Mouse (Mus musculus) telencephalon, adult 2 months (tissue): ENCODE measurements around the gene Mns1.
A peak's percentile ranks its signal among the peaks of the same experiment; 100 is the strongest.
"Not testable (repeated sequence)": the region's sequence is repeated elsewhere in the genome, so short reads cannot be mapped to it uniquely, and the experiment has no call there.

ENCODE experiments used
- DNase-seq: peaks from one replicate; pipeline ENCODE4 v3.0.0-alpha.2; 2011; ENCODE audit warnings: low read depth, low spot score

The Mns1 gene

GRCm38 (mm10) chr9:72437822-72438701, at the start of gene Mns1:
Mns1 (plus strand) TSS chr9:72438011.
- DNase-seq: peak; percentile 78

- DNase-seq: no peak
Observed at GRCm38 (mm10) chr9:72388934-72389333, 48.9 kb upstream of the Mns1 start.

- DNase-seq: no peak
Observed at GRCm38 (mm10) chr9:72389431-72390002, 48.3 kb upstream of the Mns1 start.

- DNase-seq: no peak
Observed at GRCm38 (mm10) chr9:72390321-72391077, 47.3 kb upstream of the Mns1 start.

DNA sequence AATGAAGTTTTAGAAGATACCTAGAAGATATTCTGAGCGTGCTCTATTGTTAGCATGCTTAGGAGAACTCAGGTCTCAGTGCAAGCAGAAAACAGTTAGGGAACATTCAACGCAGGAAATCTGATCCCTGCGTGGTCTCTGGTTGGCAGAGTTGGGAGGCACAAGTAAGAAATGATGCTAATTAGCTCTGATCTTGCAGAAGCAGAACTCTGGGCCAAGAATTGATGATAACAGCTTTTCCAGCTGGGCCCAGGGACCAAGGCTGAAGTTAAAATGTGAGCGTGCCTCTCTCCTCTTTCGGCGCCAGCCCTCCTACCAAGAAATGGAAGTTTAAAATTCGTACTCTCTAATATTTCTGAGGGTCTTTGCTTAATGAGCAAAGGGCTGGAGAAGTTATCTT, 45.1 kb upstream of the Mns1 start:
- DNase-seq: no peak

DNA sequence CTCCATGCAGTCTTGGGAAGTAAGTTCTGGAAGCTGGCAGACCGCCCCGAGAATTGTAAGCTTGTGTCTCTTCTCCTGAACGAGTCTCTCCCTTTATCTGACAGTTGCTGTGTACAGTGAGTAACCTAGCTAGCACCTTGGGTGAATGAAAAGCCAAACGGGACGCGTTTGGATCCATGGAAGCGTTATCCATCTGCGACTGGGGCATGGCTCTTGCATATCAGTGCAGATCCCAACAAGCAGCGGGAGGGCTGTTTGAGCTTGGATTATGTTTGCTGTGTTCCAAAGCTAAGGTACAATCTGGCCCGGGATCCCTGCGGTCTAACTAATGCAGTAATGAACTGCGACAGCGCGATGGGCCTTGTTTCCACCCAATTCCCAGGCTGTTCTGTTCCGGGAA, 44.6 kb upstream of the Mns1 start:
- DNase-seq: no peak

- no peak for DNase-seq
Observed at GRCm38 (mm10) chr9:72393869-72394341, 43.9 kb upstream of the Mns1 start.

GRCm38 (mm10) chr9:72400121-72400520, 37.7 kb upstream of the Mns1 start:
- peak; percentile 34 for DNase-seq

DNA sequence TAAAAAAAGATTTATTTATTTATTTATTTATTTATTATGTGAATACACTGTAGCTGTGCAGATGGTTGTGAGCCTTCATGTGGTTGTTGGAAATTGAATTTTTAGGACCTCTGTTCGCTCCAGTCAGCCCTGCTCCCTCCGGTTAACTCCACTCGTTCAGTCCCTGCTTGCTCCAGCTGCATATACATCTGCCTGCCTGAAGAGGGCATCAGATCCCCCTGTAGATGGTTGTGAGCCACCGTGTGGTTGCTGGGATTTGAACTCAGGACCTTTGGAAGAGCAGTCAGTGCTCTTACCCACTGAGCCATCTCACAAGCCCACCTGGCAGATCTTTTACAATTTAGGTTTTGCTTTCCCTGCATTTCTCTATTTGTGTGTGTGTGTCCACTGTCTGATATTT, 36.0 kb upstream of the Mns1 start:
- DNase-seq: not testable (repeated sequence)

DNA sequence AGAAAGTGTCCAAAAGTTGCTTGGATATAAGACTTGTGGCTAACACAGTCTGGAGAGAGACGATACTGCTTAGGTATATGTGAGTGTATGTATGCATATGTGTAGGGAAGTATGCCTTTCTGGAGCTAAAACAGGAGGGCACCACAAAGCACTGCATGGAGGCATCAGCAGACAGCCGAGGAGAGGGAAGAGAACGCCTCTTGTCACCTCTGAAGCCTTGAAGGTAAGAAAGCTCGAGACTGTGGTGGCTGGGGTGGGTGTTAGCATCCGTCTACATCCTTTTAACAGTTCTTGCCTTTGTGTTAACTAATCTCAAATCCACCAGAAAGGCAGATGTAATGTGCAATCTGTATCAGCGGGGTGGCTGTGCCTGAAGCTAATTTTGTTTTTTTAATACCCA, 34.4 kb upstream of the Mns1 start:
- no peak for DNase-seq

GRCm38 (mm10) chr9:72404446-72404845, 33.4 kb upstream of the Mns1 start:
- no peak for DNase-seq

GRCm38 (mm10) chr9:72404934-72405333, 32.9 kb upstream of the Mns1 start:
- DNase-seq: no peak

DNA sequence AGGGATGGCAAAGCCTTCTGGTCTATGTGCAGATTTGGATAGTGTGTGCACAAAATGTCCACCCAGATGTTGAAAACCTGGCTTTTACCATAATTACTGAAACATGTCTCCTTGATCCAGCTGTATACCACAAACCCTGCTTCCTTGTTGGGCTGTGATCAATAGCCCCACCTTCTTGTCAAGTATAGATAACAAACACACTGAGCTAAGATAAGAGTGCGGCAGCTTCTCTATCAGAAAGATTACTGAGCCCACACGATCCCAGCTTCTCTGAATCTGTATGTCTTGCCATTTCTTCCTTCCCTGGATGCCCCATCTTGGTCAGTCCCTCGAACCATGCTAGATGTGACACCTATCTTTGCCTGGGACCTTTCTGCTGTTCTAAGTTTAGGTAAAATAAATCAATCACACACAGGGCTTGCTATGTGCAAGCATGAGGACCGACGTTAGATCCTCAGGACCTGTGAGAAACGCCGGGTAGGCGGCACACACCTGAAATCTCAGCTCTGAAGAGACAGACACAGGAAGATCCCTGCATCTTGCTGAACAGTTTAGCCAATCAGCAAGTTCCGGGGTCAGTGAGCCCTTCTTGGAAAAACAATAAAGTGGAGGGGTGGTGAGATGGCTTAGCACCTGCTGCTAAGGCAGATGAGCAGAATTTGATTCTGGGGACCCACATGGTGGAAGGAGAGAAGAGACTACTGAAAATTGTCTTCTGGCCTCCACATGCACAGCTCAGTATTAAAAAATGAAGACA, 31.8 kb upstream of the Mns1 start:
- DNase-seq: no peak

DNA sequence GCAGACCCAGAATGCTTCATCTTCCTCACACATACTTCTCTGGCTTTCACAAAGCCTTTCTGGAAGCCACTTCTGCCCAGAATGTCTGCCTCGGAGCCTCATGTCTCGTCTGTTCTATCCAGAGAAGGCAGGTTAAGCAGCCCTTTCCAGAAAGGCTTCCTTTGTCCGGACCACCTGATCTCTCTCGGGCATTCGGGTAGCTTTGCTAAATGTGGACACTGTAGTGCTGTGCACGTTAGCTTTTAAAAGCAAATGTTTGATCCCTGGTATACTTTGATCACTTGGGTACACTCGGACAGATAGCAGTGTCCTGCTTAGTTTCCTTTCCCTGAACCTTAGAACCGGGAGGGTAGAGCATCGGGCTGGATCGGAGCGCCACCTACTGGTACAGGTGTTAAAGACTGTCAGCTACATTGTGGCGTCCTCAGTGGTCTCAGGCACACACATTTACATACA, 29.7 kb upstream of the Mns1 start:
- DNase-seq: peak; percentile 57

DNA sequence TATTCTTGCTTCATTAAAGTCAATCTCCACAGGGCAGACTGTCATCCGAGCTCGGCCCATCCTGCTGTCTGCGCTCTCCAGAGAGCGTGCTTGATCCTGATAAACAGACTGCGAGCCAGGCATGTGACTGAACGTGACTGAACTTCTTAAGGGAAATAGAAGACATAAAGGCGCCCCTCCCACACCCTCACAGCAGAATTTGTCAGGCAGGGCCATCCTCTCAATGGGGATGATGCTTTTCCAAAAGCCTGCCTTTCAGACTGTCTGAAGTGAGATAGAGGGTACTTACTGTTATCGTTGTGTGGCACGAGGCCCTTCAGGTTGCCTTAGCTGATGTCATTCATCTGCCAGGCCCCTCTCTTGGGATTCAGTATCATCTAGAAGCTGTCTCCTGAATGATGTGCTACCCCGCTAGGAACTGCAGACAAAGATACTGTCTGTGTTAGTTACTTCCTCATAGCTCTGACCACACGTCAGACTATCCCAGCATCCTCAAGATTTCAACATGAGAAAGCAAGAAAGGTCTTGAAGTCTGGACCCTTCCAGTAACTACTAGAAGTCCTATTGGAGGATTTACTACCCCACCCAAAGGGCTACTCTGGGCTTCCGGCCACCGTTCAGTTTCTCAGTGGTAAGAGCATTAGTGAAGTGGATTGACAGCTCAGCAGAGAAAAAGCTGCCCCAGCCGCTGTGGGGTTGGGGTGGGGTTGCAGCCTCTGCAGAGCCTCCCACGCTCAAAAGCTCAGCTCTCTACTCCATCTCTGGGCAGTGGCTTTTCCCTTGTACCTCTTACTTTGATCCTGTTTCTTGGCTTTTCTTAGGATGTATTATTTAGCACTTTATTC, 28.2 kb upstream of the Mns1 start:
- DNase-seq: no peak

GRCm38 (mm10) chr9:72411746-72412145, 26.1 kb upstream of the Mns1 start:
- DNase-seq: no peak

- DNase-seq: no peak
Observed at GRCm38 (mm10) chr9:72418443-72418842, 19.4 kb upstream of the Mns1 start.

DNA sequence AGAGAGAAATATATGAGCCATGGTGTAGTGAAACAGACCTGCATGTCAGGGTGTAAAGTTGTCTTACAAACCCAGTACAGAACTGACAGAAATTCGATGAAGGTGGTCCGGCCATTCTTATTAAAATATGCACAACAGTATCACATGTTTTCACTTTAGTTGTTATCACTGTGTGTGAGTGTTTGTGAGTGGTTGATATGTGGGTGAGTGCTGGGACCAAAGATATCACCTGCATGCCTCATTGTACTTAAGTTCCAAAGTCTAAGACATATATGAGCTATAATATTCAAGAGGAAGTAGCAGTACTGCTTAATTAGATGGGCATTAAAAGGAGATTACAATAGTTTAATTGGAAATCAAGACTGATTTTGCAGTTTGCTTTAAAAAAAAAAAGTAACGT, 17.3 kb upstream of the Mns1 start:
- no peak for DNase-seq

DNA sequence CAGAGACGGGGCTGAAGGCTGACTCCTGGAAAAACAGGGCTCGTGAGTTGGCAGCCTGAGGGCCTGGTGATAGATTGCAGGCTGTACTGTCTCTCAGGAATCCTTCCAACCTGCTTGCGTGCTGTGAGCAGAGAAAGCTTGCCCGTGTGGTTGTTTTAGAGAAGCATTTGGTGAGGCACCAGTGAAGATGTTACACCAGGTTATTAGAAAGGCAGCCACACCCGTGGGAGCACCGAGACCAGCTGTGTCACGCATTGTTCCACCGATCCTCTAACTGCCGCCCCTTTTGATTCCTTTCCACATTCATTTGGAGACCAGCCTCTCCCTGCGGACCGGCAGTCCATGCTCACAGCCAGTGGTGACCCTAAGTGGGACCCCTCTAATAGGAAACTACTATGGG, 15.5 kb upstream of the Mns1 start:
- no peak for DNase-seq

DNA sequence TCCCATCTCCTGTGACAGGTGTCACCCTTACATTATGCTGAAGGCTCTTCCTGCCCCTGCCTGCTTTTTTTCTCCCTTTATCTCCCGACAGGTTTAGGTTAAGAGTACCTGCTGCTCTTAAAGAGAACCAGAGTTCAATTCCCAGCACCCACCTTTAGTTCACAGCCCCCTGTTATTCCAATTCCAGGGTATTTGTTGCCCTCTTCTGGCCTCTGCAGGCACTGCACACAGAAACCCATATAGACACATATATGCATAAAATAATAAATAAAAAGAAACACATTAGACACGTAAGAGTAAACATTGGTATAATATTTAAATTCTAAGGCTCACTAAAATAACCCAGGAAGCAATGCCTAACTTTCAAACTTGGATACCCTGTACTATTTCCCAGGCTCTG, 15.1 kb upstream of the Mns1 start:
- DNase-seq: no peak
